Mouse (Mus musculus): ENCODE results near the gene Ocel1. TPM values are rescaled to one million over a fixed set of nuclear protein-coding genes. Genes with fewer than 3 reads are reported as not detected.

The Ocel1 gene
- polyA plus RNA-seq, 1 experiment = 12.5 TPM

- H3K27me3 ChIP-seq (replicated peaks; ENCODE audit: control insufficient read depth, insufficient read depth, low read length) = no peaks in the 10 kb centered on the region
- H3K4me1 ChIP-seq (ENCODE audit: control insufficient read depth, insufficient read depth, low read length) = peaks cover 5% of the 10 kb centered on the region; the same call in 1 of the 2 replicates
- no peaks in the 10 kb centered on the region for H3K36me3 ChIP-seq (ENCODE audit: control insufficient read depth, insufficient read depth, low read length)
- peak overlapping the region; percentile 75 for H3K27ac ChIP-seq (ENCODE audit: insufficient read depth, low read depth, low read length)
- WGBS = 73% methylated on average over 10 of the region's 10 CpGs
- TF ChIP-seq POLR2A (IDR thresholded peaks at IDR 0.05; ENCODE audit: low read depth, low read length) (no peak), CTCF (conservative IDR thresholded peaks at IDR 0.05; ENCODE audit: insufficient read depth, insufficient read length, low read depth, low read length) (no peak)
- H3K4me3 ChIP-seq (ENCODE audit: insufficient read depth, low read depth, low read length) = peak overlapping the region; percentile 59
- DNase-seq = no peak
Observed at GRCm38 (mm10) chr8:71395071-71395470, 24.0 kb downstream of the Ocel1 start.

- Histone ChIP-seq H3K27me3 (replicated peaks; ENCODE audit: control insufficient read depth, insufficient read depth, low read length) (no peaks in the 10 kb centered on the region), H3K27ac (ENCODE audit: insufficient read depth, low read depth, low read length) (peak within 1 kb of the TSS; percentile 82), H3K4me1 (ENCODE audit: control insufficient read depth, insufficient read depth, low read length) (peaks cover 5% of the 10 kb centered on the region; the same call in 1 of the 2 replicates), H3K4me3 (ENCODE audit: insufficient read depth, low read depth, low read length) (peak within 1 kb of the TSS; percentile 75), H3K36me3 (ENCODE audit: control insufficient read depth, insufficient read depth, low read length) (no peaks in the 10 kb centered on the region)
- WGBS = 70% methylated on average over 9 of the region's 9 CpGs
- TF ChIP-seq POLR2A (IDR thresholded peaks at IDR 0.05; ENCODE audit: low read depth, low read length) = peak; percentile 40
- TF ChIP-seq CTCF (conservative IDR thresholded peaks at IDR 0.05; ENCODE audit: insufficient read depth, insufficient read length, low read depth, low read length) = no peak
- peak; percentile 79 for DNase-seq
Observed at GRCm38 (mm10) chr8:71395629-71396028, 24.5 kb downstream of the Ocel1 start, which contains the start of gene Ushbp1. Gene Ushbp1 (minus strand): TSS chr8:71395802.

- Histone ChIP-seq H3K27me3 (replicated peaks; ENCODE audit: control insufficient read depth, insufficient read depth, low read length) (no peaks in the 10 kb centered on the region), H3K27ac (ENCODE audit: insufficient read depth, low read depth, low read length) (peak within 1 kb of the TSS; percentile 82), H3K4me3 (ENCODE audit: insufficient read depth, low read depth, low read length) (peak within 1 kb of the TSS; percentile 75), H3K36me3 (ENCODE audit: control insufficient read depth, insufficient read depth, low read length) (no peaks in the 10 kb centered on the region), H3K4me1 (ENCODE audit: control insufficient read depth, insufficient read depth, low read length) (peaks cover 5% of the 10 kb centered on the region; the same call in 1 of the 2 replicates)
- peak; percentile 98 for DNase-seq
- TF ChIP-seq POLR2A (IDR thresholded peaks at IDR 0.05; ENCODE audit: low read depth, low read length) (no peak), CTCF (conservative IDR thresholded peaks at IDR 0.05; ENCODE audit: insufficient read depth, insufficient read length, low read depth, low read length) (no peak)
- WGBS = under 1% methylated on average over 34 of the region's 34 CpGs
Observed at GRCm38 (mm10) chr8:71396639-71397305, 25.7 kb downstream of the Ocel1 start, which contains the start of gene Babam1. Gene Babam1 (plus strand): TSS chr8:71396861.

- 83% methylated on average over 12 of the region's 12 CpGs for WGBS
- 0 out of 2 replicates have a peak overlapping the region, but pooled peaks have one; percentile 75 for H3K4me3 ChIP-seq (ENCODE audit: insufficient read depth, low read depth, low read length)
- DNase-seq = no peak
- H3K27ac ChIP-seq (ENCODE audit: insufficient read depth, low read depth, low read length) = no peak overlapping the region
- peaks cover 5% of the 10 kb centered on the region; the same call in 1 of the 2 replicates for H3K4me1 ChIP-seq (ENCODE audit: control insufficient read depth, insufficient read depth, low read length)
- TF ChIP-seq CTCF (conservative IDR thresholded peaks at IDR 0.05; ENCODE audit: insufficient read depth, insufficient read length, low read depth, low read length) (no peak), POLR2A (IDR thresholded peaks at IDR 0.05; ENCODE audit: low read depth, low read length) (no peak)
- H3K27me3 ChIP-seq (replicated peaks; ENCODE audit: control insufficient read depth, insufficient read depth, low read length) = no peaks in the 10 kb centered on the region
- H3K36me3 ChIP-seq (ENCODE audit: control insufficient read depth, insufficient read depth, low read length) = no peaks in the 10 kb centered on the region
Observed at GRCm38 (mm10) chr8:71397701-71398100, 26.6 kb downstream of the Ocel1 start.

GRCm38 (mm10) chr8:71400826-71401225, 29.7 kb downstream of the Ocel1 start:
- H3K4me1 ChIP-seq (ENCODE audit: control insufficient read depth, insufficient read depth, low read length) = peaks cover 15% of the 10 kb centered on the region; the same call in 1 of the 2 replicates
- no peak for DNase-seq
- no peak overlapping the region for H3K27ac ChIP-seq (ENCODE audit: insufficient read depth, low read depth, low read length)
- WGBS = 93% methylated on average over 2 of the region's 2 CpGs
- H3K4me3 ChIP-seq (ENCODE audit: insufficient read depth, low read depth, low read length) = no peak overlapping the region
- H3K36me3 ChIP-seq (ENCODE audit: control insufficient read depth, insufficient read depth, low read length) = no peaks in the 10 kb centered on the region
- no peaks in the 10 kb centered on the region for H3K27me3 ChIP-seq (replicated peaks; ENCODE audit: control insufficient read depth, insufficient read depth, low read length)
- no peak for TF ChIP-seq POLR2A (IDR thresholded peaks at IDR 0.05; ENCODE audit: low read depth, low read length)

- Histone ChIP-seq H3K4me1 (ENCODE audit: control insufficient read depth, insufficient read depth, low read length) (peaks cover 12% of the 10 kb centered on the region; the same call in 1 of the 2 replicates), H3K36me3 (ENCODE audit: control insufficient read depth, insufficient read depth, low read length) (no peaks in the 10 kb centered on the region), H3K27me3 (replicated peaks; ENCODE audit: control insufficient read depth, insufficient read depth, low read length) (no peaks in the 10 kb centered on the region), H3K4me3 (ENCODE audit: insufficient read depth, low read depth, low read length) (no peak overlapping the region), H3K27ac (ENCODE audit: insufficient read depth, low read depth, low read length) (no peak overlapping the region)
- no peak for DNase-seq
- TF ChIP-seq CTCF (conservative IDR thresholded peaks at IDR 0.05; ENCODE audit: insufficient read depth, insufficient read length, low read depth, low read length) (no peak), POLR2A (IDR thresholded peaks at IDR 0.05; ENCODE audit: low read depth, low read length) (no peak)
Observed at GRCm38 (mm10) chr8:71401454-71401853, 30.4 kb downstream of the Ocel1 start.

- DNase-seq = no peak
- Histone ChIP-seq H3K4me3 (ENCODE audit: insufficient read depth, low read depth, low read length) (no peak overlapping the region), H3K4me1 (ENCODE audit: control insufficient read depth, insufficient read depth, low read length) (peaks cover 12% of the 10 kb centered on the region; the same call in 1 of the 2 replicates), H3K27me3 (replicated peaks; ENCODE audit: control insufficient read depth, insufficient read depth, low read length) (no peaks in the 10 kb centered on the region), H3K27ac (ENCODE audit: insufficient read depth, low read depth, low read length) (no peak overlapping the region), H3K36me3 (ENCODE audit: control insufficient read depth, insufficient read depth, low read length) (no peaks in the 10 kb centered on the region)
- TF ChIP-seq POLR2A (IDR thresholded peaks at IDR 0.05; ENCODE audit: low read depth, low read length) (no peak), CTCF (conservative IDR thresholded peaks at IDR 0.05; ENCODE audit: insufficient read depth, insufficient read length, low read depth, low read length) (no peak)
- WGBS = 88% methylated on average over 9 of the region's 9 CpGs
Observed at GRCm38 (mm10) chr8:71402446-71402964, 31.4 kb downstream of the Ocel1 start.

All from kidney, adult 2 months (tissue).